Mouse (Mus musculus): ENCODE data around the gene Ctsa. TPM values are rescaled to one million over a fixed set of nuclear protein-coding genes. Genes with fewer than 3 reads are reported as not detected.
"Not testable (repeated sequence)": the region's sequence is repeated elsewhere in the genome, so short reads cannot be mapped to it uniquely, and the experiment has no call there.

Ctsa gene
- polyA plus RNA-seq, 1 experiment from 2014 or later: 103 TPM

DNA sequence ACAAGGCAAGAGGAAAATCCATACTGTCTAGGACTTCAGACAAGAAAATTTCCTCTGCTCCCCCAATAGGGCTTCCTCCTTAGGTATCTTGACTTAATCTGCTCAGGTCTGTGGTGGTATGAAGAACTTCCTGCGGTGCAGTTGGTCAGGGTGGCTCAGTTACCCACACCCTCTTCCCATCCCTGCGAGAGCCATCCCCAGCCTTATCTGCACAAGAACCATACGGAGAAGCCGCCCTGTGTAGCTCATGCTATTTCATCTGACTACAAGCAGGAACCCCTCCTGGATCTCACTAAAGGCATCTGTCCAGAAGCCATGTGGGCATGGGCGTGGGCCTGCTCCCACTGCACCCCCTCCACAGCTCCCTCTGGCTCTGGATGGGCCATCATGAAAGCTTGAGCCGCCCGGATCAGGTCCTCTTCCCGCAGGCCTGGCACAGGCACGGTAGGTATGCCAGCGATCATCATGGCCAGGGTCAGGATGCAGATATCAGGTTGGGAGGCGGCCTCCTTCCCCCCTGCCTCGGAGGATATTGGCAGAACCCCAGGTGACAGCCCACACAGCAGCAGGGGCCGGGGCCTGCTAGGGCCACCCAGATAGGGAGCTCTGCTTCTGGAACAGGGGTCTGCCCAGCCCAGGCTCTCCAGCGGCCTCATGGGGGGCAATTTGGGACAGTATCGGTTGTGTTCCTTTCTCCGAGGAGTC lies 5.4 kb upstream of the Ctsa start:
- Histone ChIP-seq H3K4me1 (replicated peaks) (peaks cover 13% of the 10 kb centered on the region; the same call in 1 of the 2 replicates), H3K4me3 (replicated peaks) (no peak overlapping the region), H3K36me3 (peaks cover 45% of the 10 kb centered on the region), H3K27ac (no peak overlapping the region), H3K27me3 (no peaks in the 10 kb centered on the region), H3K9ac (replicated peaks) (no peak overlapping the region), H3K4me2 (no peak overlapping the region), H3K9me3 (no peaks in the 10 kb centered on the region)
- WGBS: 87% methylated on average over 16 of the region's 16 CpGs
- no peak for ATAC-seq (ENCODE audit: insufficient number of reproducible peaks, insufficient read depth, low FRiP score, low TSS enrichment, low read depth)

DNA sequence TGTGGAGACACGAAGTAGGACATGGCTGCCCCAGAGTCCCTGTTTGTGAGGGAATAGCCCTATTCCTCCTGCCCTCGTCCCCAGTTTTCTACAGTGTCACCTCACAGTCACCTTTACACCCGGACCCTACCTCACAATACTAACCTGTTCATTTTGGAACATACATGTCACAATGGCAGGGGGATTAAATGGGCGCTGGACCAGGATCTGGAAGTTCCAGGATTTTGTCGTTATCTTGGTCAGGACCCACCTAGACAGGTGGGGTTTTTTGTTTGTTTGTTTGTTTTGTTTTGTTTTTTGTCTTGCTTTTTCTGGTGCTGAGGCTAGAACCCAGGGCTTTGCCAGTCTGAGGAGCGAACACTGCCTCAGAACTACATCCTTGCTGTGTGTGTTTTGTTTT lies 4.2 kb upstream of the Ctsa start, which contains the start of gene Spata25:
Gene Spata25, minus strand, starts transcription at position 101 of the 400 bp plus-strand sequence.
- Histone ChIP-seq H3K4me3 (replicated peaks) (no peak within 1 kb of the TSS), H3K9ac (replicated peaks) (no peak within 1 kb of the TSS), H3K9me3 (no peaks in the 10 kb centered on the region), H3K4me1 (replicated peaks) (peaks cover 14% of the 10 kb centered on the region; the same call in 1 of the 2 replicates), H3K27me3 (no peaks in the 10 kb centered on the region), H3K27ac (no peak within 1 kb of the TSS), H3K4me2 (no peak within 1 kb of the TSS), H3K36me3 (peaks cover 45% of the 10 kb centered on the region)
- ATAC-seq (ENCODE audit: insufficient number of reproducible peaks, insufficient read depth, low FRiP score, low TSS enrichment, low read depth): no peak
- 91% methylated on average over 6 of the region's 6 CpGs for WGBS

DNA sequence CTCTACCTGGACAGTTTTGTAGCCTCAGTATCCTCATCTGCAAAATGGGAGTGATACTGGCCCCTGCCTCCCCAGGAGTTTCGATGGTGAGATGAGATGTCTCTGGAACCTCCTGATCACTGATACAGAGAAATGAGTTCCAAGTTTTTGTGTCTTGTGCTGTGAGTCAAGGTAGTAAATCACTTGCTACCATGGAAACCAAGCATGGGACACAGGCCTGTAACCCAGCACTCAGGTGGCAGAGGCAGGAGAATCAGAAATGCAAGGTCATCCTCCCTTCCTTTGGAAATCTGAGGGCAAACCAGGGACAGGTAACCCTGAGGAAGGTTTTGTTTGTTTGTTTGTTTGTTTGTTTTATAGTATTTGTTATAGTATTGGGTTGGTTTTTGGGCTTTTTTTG lies 3.6 kb upstream of the Ctsa start:
- WGBS: 95% methylated on average over 1 of the region's 1 CpGs
- H3K27me3 ChIP-seq: no peaks in the 10 kb centered on the region
- H3K4me2 ChIP-seq: no peak overlapping the region
- H3K9ac ChIP-seq (replicated peaks): no peak overlapping the region
- H3K9me3 ChIP-seq: no peaks in the 10 kb centered on the region
- no peak overlapping the region for H3K27ac ChIP-seq
- H3K4me3 ChIP-seq (replicated peaks): no peak overlapping the region
- H3K36me3 ChIP-seq: peaks cover 45% of the 10 kb centered on the region
- H3K4me1 ChIP-seq (replicated peaks): peaks cover 10% of the 10 kb centered on the region
- ATAC-seq (ENCODE audit: insufficient number of reproducible peaks, insufficient read depth, low FRiP score, low TSS enrichment, low read depth): no peak

DNA sequence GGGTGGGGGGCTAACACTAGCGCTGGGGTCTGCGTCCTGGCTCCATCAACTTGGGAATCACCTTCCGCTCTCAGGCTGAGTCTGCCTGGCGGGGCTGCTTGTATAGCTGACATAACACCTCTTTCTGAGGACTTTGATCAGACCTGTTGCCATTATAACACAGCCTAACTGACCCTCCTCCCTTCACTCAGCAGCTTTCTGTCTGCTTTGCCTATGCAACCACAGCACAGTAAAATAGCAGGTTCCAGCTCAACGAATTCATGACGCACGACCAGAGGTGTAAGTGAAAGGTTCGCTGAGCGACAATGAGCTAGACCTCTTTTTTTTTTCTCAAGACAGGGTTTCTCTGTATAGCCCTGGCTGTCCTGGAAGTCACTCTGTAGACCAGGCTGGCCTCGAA lies 1.6 kb upstream of the Ctsa start:
- Histone ChIP-seq H3K4me3 (replicated peaks) (no peak overlapping the region), H3K9me3 (no peaks in the 10 kb centered on the region), H3K4me1 (replicated peaks) (peaks cover 19% of the 10 kb centered on the region), H3K9ac (replicated peaks) (no peak overlapping the region), H3K27me3 (no peaks in the 10 kb centered on the region), H3K4me2 (no peak overlapping the region), H3K27ac (no peak overlapping the region), H3K36me3 (peaks cover 35% of the 10 kb centered on the region)
- ATAC-seq (ENCODE audit: insufficient number of reproducible peaks, insufficient read depth, low FRiP score, low TSS enrichment, low read depth): no peak
- WGBS: 83% methylated on average over 10 of the region's 10 CpGs

DNA sequence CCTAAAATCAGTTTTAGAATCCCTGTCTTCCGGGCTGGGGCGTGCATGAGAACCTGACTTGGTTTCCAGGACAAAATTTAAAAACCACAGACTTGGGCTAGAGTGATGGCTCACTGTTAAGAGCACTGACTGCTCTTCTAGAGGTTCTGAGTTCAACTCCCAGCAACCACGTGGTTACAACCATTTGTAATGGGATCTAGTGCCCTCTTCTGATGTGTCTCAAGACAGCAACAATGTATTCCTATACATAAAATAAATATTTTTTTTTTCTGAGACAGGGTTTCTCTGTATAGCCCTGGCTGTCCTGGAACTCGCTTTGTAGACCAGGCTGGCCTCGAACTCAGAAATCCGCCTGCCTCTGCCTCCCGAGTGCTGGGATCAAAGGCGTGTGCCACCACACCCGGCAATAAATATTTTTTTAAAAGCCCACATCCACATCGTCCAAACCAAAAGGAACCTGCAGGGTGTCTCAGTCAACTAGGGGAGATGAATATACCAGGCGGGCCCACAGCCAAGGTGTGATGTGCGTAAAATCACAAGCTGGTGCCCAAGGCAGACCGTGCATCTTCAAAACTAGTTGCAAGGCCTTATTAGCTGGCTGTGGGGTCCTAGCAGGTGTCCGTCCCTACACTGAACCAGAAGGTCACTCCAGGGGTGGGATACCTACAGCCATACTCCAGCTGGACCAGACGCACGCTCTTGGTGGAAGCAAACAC lies 483 bp upstream of the Ctsa start:
- Histone ChIP-seq H3K36me3 (peaks cover 34% of the 10 kb centered on the region), H3K4me2 (peak overlapping the region; percentile 96), H3K4me1 (replicated peaks) (peaks cover 19% of the 10 kb centered on the region), H3K4me3 (replicated peaks) (peak overlapping the region; percentile 72), H3K9ac (replicated peaks) (peak overlapping the region; percentile 69), H3K9me3 (no peaks in the 10 kb centered on the region), H3K27ac (no peak overlapping the region), H3K27me3 (no peaks in the 10 kb centered on the region)
- WGBS: 64% methylated on average over 16 of the region's 16 CpGs
- ATAC-seq (ENCODE audit: insufficient number of reproducible peaks, insufficient read depth, low FRiP score, low TSS enrichment, low read depth): no peak

DNA sequence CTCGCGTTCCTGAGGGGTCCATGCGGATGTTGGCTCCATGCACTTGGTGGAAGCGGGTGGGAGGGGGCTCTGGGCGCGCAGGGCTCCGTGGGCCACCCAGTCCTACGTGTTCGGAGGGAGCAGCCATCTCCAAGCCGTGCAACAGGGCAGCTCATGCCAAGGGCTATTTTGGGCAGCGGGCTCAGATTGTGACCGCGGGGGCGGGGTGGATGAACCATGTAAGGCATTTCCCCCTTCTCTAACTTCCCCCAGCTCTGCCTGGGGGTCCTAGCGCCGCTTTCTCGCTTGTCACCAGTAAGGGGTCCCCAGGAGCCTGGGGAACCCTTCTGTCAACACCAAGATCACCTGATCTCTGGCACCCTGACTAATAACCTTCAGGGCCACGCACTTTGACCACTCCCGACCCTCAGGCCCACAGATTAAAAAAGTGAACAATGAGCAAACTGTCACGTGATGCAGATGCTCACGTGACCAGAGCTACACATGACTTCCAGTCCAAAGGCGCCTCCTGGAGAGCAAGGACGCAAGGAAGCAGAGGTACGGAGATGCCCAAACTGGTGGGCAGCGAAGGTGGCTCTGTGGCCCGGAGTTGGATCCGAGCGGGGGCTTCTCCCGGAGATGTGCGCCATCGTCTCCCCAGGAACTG lies 764 bp downstream of the Ctsa start, which contains the start of gene Neurl2:
Gene Neurl2, minus strand, starts transcription at position 143 of the 646 bp plus-strand sequence.
- peak within 1 kb of the TSS; percentile 69 for H3K9ac ChIP-seq (replicated peaks)
- no peaks in the 10 kb centered on the region for H3K9me3 ChIP-seq
- peak within 1 kb of the TSS; percentile 96 for H3K4me2 ChIP-seq
- H3K4me3 ChIP-seq (replicated peaks): peak within 1 kb of the TSS; percentile 72
- H3K27me3 ChIP-seq: no peaks in the 10 kb centered on the region
- peak within 1 kb of the TSS; percentile 65 for H3K27ac ChIP-seq
- WGBS: under 1% methylated on average over 31 of the region's 31 CpGs
- H3K36me3 ChIP-seq: peaks cover 34% of the 10 kb centered on the region
- H3K4me1 ChIP-seq (replicated peaks): peaks cover 19% of the 10 kb centered on the region
- ATAC-seq (ENCODE audit: insufficient number of reproducible peaks, insufficient read depth, low FRiP score, low TSS enrichment, low read depth): peak; percentile 65

DNA sequence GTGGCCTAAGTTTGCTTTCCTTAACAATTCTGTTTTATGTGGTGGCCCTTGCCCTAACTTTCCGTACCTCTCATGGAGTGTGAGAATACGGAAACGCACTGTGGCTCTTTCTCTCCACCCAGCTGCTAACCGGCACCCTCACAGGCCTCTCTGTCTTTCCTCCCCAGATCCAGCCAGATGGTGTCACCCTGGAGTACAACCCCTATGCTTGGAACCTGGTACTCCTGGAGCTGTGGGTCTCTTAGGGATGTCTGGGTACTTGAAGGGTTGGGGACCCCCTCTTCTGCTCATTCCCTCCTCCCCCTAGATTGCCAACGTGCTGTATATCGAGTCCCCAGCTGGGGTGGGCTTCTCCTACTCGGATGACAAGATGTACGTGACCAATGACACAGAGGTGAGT lies 1.9 kb downstream of the Ctsa start:
- H3K27me3 ChIP-seq: no peaks in the 10 kb centered on the region
- H3K36me3 ChIP-seq: peaks cover 39% of the 10 kb centered on the region
- H3K27ac ChIP-seq: no peak overlapping the region
- no peak for ATAC-seq (ENCODE audit: insufficient number of reproducible peaks, insufficient read depth, low FRiP score, low TSS enrichment, low read depth)
- H3K4me3 ChIP-seq (replicated peaks): peak overlapping the region; percentile 72
- peaks cover 19% of the 10 kb centered on the region for H3K4me1 ChIP-seq (replicated peaks)
- H3K9ac ChIP-seq (replicated peaks): peak overlapping the region; percentile 69
- H3K4me2 ChIP-seq: peak overlapping the region; percentile 96
- 39% methylated on average over 8 of the region's 8 CpGs for WGBS
- no peaks in the 10 kb centered on the region for H3K9me3 ChIP-seq

DNA sequence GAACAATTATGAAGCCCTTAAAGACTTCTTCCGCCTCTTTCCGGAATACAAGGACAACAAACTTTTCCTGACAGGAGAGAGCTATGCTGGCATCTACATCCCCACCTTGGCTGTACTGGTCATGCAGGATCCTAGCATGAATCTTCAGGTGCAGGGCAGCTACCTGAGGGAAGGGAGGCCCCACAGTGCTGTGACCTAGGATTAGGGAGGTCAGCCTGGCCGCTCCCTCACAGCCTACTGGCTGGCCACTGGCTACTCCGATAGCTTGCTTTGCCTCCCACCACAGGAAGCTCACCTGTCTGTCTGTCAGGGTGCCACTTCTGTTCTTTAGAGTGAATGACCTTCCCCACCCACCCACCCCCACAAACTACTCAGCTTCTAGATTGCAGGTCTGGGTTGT lies 2.5 kb downstream of the Ctsa start:
- WGBS: 98% methylated on average over 4 of the region's 4 CpGs
- no peak for ATAC-seq (ENCODE audit: insufficient number of reproducible peaks, insufficient read depth, low FRiP score, low TSS enrichment, low read depth)
- no peaks in the 10 kb centered on the region for H3K27me3 ChIP-seq
- no peak overlapping the region for H3K27ac ChIP-seq
- H3K9me3 ChIP-seq: no peaks in the 10 kb centered on the region
- peak overlapping the region; percentile 72; the same call in 1 of the 2 replicates for H3K4me3 ChIP-seq (replicated peaks)
- H3K9ac ChIP-seq (replicated peaks): no peak overlapping the region
- peaks cover 19% of the 10 kb centered on the region for H3K4me1 ChIP-seq (replicated peaks)
- H3K4me2 ChIP-seq: 0 out of 2 replicates have a peak overlapping the region, but pooled peaks have one; percentile 15
- peaks cover 45% of the 10 kb centered on the region for H3K36me3 ChIP-seq

DNA sequence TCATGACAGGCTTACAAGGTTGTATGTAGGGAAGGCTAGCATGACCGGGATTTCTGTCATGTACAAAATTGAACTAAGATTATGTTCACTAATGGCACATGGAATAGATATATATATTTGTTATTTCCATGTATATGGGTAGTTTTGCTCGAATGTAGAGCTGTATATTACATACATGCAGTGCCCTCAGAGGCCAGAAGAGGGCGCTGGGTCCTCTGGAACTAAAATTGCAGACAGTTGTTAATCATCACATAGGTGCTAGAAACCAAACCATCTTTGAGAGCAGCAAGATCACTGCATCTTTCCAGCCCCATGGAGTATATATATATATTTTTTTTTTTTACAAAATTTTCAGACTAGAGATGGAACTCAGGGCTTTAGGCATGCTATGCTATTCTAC lies 13.1 kb downstream of the Ctsa start:
- WGBS: 56% methylated on average over 3 of the region's 3 CpGs
- no peak overlapping the region for H3K4me3 ChIP-seq (replicated peaks)
- H3K36me3 ChIP-seq: no peaks in the 10 kb centered on the region
- H3K4me1 ChIP-seq (replicated peaks): no peaks in the 10 kb centered on the region
- H3K9me3 ChIP-seq: no peaks in the 10 kb centered on the region
- no peak overlapping the region for H3K4me2 ChIP-seq
- ATAC-seq (ENCODE audit: insufficient number of reproducible peaks, insufficient read depth, low FRiP score, low TSS enrichment, low read depth): no peak
- no peak overlapping the region for H3K27ac ChIP-seq
- H3K9ac ChIP-seq (replicated peaks): no peak overlapping the region
- H3K27me3 ChIP-seq: no peaks in the 10 kb centered on the region

DNA sequence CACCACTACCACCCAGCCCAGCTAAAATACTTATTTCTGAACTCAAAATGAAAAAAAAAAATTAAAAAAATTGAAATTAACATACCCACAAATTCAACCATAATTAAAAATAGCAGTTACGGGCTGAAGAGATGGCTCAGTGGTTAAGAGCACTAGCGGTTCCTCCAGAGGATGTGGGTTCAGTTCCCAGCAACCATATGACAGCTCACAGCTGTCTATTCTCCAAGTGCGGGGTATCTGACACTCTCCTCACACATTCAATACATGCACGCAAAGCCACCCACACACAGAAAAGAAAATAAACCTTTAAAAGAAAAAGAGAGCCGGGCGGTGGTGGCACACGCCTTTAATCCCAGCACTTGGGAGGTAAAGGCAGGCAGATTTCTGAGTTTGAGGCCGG lies 17.4 kb downstream of the Ctsa start:
- 82% methylated on average over 8 of the region's 8 CpGs for WGBS
- Histone ChIP-seq H3K4me1 (replicated peaks) (no peaks in the 10 kb centered on the region), H3K36me3 (no peaks in the 10 kb centered on the region), H3K27me3 (peaks cover 19% of the 10 kb centered on the region), H3K4me2 (no peak overlapping the region), H3K9ac (replicated peaks) (no peak overlapping the region), H3K27ac (no peak overlapping the region), H3K9me3 (no peaks in the 10 kb centered on the region), H3K4me3 (replicated peaks) (no peak overlapping the region)
- ATAC-seq (ENCODE audit: insufficient number of reproducible peaks, insufficient read depth, low FRiP score, low TSS enrichment, low read depth): no peak

DNA sequence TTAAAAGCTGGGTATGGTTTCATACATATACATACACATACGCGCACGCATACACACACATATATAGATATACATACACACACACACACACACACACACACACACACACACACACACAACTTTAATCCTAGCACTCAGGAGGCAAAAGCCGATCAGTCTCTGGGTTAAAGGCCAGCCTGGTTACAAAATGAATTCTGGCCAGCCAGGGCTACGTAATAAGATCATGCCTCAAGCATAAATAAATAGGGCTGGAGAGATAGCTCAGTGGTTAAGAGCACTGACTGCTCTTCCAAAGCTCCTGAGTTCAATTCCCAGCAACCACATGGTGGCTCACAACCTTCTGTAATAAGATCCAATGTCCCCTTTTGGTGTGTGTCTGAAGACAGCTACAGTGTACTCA lies 22.9 kb downstream of the Ctsa start:
- not testable (repeated sequence) for H3K36me3 ChIP-seq; H3K27ac ChIP-seq; ATAC-seq (ENCODE audit: insufficient number of reproducible peaks, insufficient read depth, low FRiP score, low TSS enrichment, low read depth); H3K9ac ChIP-seq (replicated peaks); H3K4me3 ChIP-seq (replicated peaks); H3K4me2 ChIP-seq; H3K9me3 ChIP-seq
- WGBS: 80% methylated on average over 5 of the region's 5 CpGs
- Histone ChIP-seq H3K27me3 (peaks cover 68% of the 10 kb centered on the region), H3K4me1 (replicated peaks) (peaks cover 24% of the 10 kb centered on the region)

Measured in limb, embryonic 12.5 days (tissue).